Mouse (Mus musculus) midbrain, embryonic 15.5 days (tissue): ENCODE data around the gene Lgi2. TPM values are rescaled to one million over a fixed set of nuclear protein-coding genes. Genes with fewer than 3 reads are reported as not detected.
A peak's percentile ranks its signal among the peaks of the same experiment; 100 is the strongest.

ENCODE experiments used
- ATAC-seq: fragments of 200-750 bp; cut with Nextera tagmentation; replicated peaks from 2 replicates; pipeline ENCODE4 v1.8.0; 2017; ENCODE audit warnings: moderate TSS enrichment
- H3K27ac ChIP-seq: fragments of 300-500 bp; sonication (generic); 2 replicates; pipeline ENCODE4 v1.5.1; 2015; ENCODE audit warnings: mild to moderate bottlenecking, inconsistent platforms
- H3K27me3 ChIP-seq: fragments of 300-500 bp; sonication (generic); replicated peaks from 2 replicates; pipeline ENCODE4 v1.6.1; 2015; ENCODE audit warnings: inconsistent platforms
- H3K36me3 ChIP-seq: fragments of 300-500 bp; sonication (generic); replicated peaks from 2 replicates; pipeline ENCODE4 v1.6.1; 2015; ENCODE audit warnings: inconsistent platforms
- H3K4me1 ChIP-seq: fragments of 300-500 bp; sonication (generic); 2 replicates; pipeline ENCODE4 v1.6.1; 2015; ENCODE audit warnings: inconsistent platforms
- H3K4me2 ChIP-seq: fragments of 300-500 bp; sonication (generic); 2 replicates; pipeline ENCODE4 v1.6.1; 2015; ENCODE audit warnings: inconsistent platforms, mild to moderate bottlenecking, moderate library complexity
- H3K4me3 ChIP-seq: fragments of 300-500 bp; sonication (generic); 2 replicates; pipeline ENCODE4 v1.5.1; 2015; ENCODE audit warnings: mild to moderate bottlenecking, inconsistent platforms
- H3K9ac ChIP-seq: fragments of 300-500 bp; sonication (generic); 2 replicates; pipeline ENCODE4 v1.6.1; 2015; ENCODE audit warnings: mild to moderate bottlenecking, inconsistent platforms
- H3K9me3 ChIP-seq: fragments of 300-500 bp; sonication (generic); 2 replicates; pipeline ENCODE4 v1.6.1; 2016; ENCODE audit warnings: inconsistent platforms
- WGBS: fragments of 180-500 bp; shearing (Covaris S2); methylation state at CpG from one replicate; pipeline ENCODE4 v1.1.7; 2015; ENCODE audit warnings: mixed read lengths; 5-methylcytosine and 5-hydroxymethylcytosine counted together
- polyA plus RNA-seq: library from polyadenylated mRNA; unstranded; fragments of >200 nt; fragmentation: Nextera tagmentation; extraction: Ambion mirVana; gene quantifications from 2 replicates; pipeline ENCODE4 v1.2.1, GENCODE M21; 2015

Gene Lgi2
- polyA plus RNA-seq, 1 experiment from 2014 or later, result 5.1 TPM

- ATAC-seq, result no peak
- Histone ChIP-seq H3K27ac (no peak overlapping the region), H3K4me2 (no peak overlapping the region), H3K4me1 (peaks cover 6% of the 10 kb centered on the region; the same call in 1 of the 2 replicates), H3K36me3 (no peaks in the 10 kb centered on the region), H3K9me3 (no peaks in the 10 kb centered on the region), H3K4me3 (no peak overlapping the region), H3K27me3 (no peaks in the 10 kb centered on the region), H3K9ac (no peak overlapping the region)
- 85% methylated on average over 9 of the region's 9 CpGs for WGBS
These were observed 32.6 kb downstream of the Lgi2 start for GRCm38 (mm10) chr5:52533705-52534104.

GRCm38 (mm10) chr5:52528545-52528944, 37.7 kb downstream of the Lgi2 start:
- WGBS, result 66% methylated on average over 7 of the region's 7 CpGs
- no peak overlapping the region for H3K4me3 ChIP-seq
- no peaks in the 10 kb centered on the region for H3K36me3 ChIP-seq
- H3K27me3 ChIP-seq, result no peaks in the 10 kb centered on the region
- no peaks in the 10 kb centered on the region for H3K9me3 ChIP-seq
- H3K9ac ChIP-seq, result no peak overlapping the region
- no peak for ATAC-seq
- no peak overlapping the region for H3K27ac ChIP-seq
- no peaks in the 10 kb centered on the region for H3K4me1 ChIP-seq
- no peak overlapping the region for H3K4me2 ChIP-seq

GRCm38 (mm10) chr5:52526324-52526986, 39.8 kb downstream of the Lgi2 start:
- no peaks in the 10 kb centered on the region for H3K9me3 ChIP-seq
- no peaks in the 10 kb centered on the region for H3K27me3 ChIP-seq
- no peak for ATAC-seq
- no peaks in the 10 kb centered on the region for H3K36me3 ChIP-seq
- no peaks in the 10 kb centered on the region for H3K4me1 ChIP-seq
- no peak overlapping the region for H3K9ac ChIP-seq
- WGBS, result 88% methylated on average over 8 of the region's 8 CpGs
- H3K27ac ChIP-seq, result no peak overlapping the region
- no peak overlapping the region for H3K4me3 ChIP-seq
- no peak overlapping the region for H3K4me2 ChIP-seq

- 51% methylated on average over 3 of the region's 3 CpGs for WGBS
- no peaks in the 10 kb centered on the region for H3K4me1 ChIP-seq
- H3K27me3 ChIP-seq, result no peaks in the 10 kb centered on the region
- no peak overlapping the region for H3K4me3 ChIP-seq
- H3K4me2 ChIP-seq, result no peak overlapping the region
- no peak overlapping the region for H3K27ac ChIP-seq
- H3K36me3 ChIP-seq, result no peaks in the 10 kb centered on the region
- H3K9ac ChIP-seq, result no peak overlapping the region
- H3K9me3 ChIP-seq, result no peaks in the 10 kb centered on the region
- peak; percentile 55; the same call in 1 of the 2 replicates for ATAC-seq
These were observed 42.1 kb downstream of the Lgi2 start for GRCm38 (mm10) chr5:52524207-52524606.

- Histone ChIP-seq H3K4me2 (no peak overlapping the region), H3K9ac (no peak overlapping the region), H3K36me3 (no peaks in the 10 kb centered on the region), H3K27me3 (no peaks in the 10 kb centered on the region), H3K4me3 (no peak overlapping the region), H3K9me3 (no peaks in the 10 kb centered on the region), H3K4me1 (peaks cover 3% of the 10 kb centered on the region; the same call in 1 of the 2 replicates), H3K27ac (no peak overlapping the region)
- 85% methylated on average over 2 of the region's 2 CpGs for WGBS
- no peak for ATAC-seq
These were observed 46.3 kb downstream of the Lgi2 start for GRCm38 (mm10) chr5:52519921-52520320.

GRCm38 (mm10) chr5:52516072-52516476, 50.2 kb downstream of the Lgi2 start:
- Histone ChIP-seq H3K4me1 (peaks cover 3% of the 10 kb centered on the region; the same call in 1 of the 2 replicates), H3K36me3 (no peaks in the 10 kb centered on the region), H3K4me3 (peak overlapping the region; percentile 29), H3K9ac (peak overlapping the region; percentile 37), H3K27me3 (no peaks in the 10 kb centered on the region), H3K9me3 (no peaks in the 10 kb centered on the region), H3K4me2 (peak overlapping the region; percentile 53), H3K27ac (peak overlapping the region; percentile 12; the same call in 1 of the 2 replicates)
- 16% methylated on average over 21 of the region's 21 CpGs for WGBS
- peak; percentile 88 for ATAC-seq

- H3K27ac ChIP-seq, result no peak overlapping the region; the same call in 1 of the 2 replicates
- peaks cover 3% of the 10 kb centered on the region; the same call in 1 of the 2 replicates for H3K4me1 ChIP-seq
- H3K36me3 ChIP-seq, result no peaks in the 10 kb centered on the region
- no peaks in the 10 kb centered on the region for H3K9me3 ChIP-seq
- peak overlapping the region; percentile 53 for H3K4me2 ChIP-seq
- H3K4me3 ChIP-seq, result peak overlapping the region; percentile 29
- H3K9ac ChIP-seq, result peak overlapping the region; percentile 37; the same call in 1 of the 2 replicates
- peak; percentile 73 for ATAC-seq
- WGBS, result 20% methylated on average over 22 of the region's 22 CpGs
- no peaks in the 10 kb centered on the region for H3K27me3 ChIP-seq
These were observed 50.8 kb downstream of the Lgi2 start for GRCm38 (mm10) chr5:52515246-52516021.

- no peaks in the 10 kb centered on the region for H3K36me3 ChIP-seq
- WGBS, result 72% methylated on average over 3 of the region's 3 CpGs
- ATAC-seq, result no peak
- H3K4me1 ChIP-seq, result peaks cover under 1% of the 10 kb centered on the region; the same call in 1 of the 2 replicates
- H3K4me2 ChIP-seq, result no peak overlapping the region
- no peak overlapping the region for H3K4me3 ChIP-seq
- no peak overlapping the region for H3K9ac ChIP-seq
- H3K27me3 ChIP-seq, result no peaks in the 10 kb centered on the region
- no peaks in the 10 kb centered on the region for H3K9me3 ChIP-seq
- no peak overlapping the region for H3K27ac ChIP-seq
These were observed 55.2 kb downstream of the Lgi2 start for GRCm38 (mm10) chr5:52511089-52511488.

- H3K27me3 ChIP-seq, result no peaks in the 10 kb centered on the region
- no peaks in the 10 kb centered on the region for H3K9me3 ChIP-seq
- no peaks in the 10 kb centered on the region for H3K36me3 ChIP-seq
- 87% methylated on average over 6 of the region's 6 CpGs for WGBS
- no peak for ATAC-seq
- H3K27ac ChIP-seq, result no peak overlapping the region
- no peak overlapping the region for H3K4me3 ChIP-seq
- no peaks in the 10 kb centered on the region for H3K4me1 ChIP-seq
- H3K4me2 ChIP-seq, result no peak overlapping the region
- no peak overlapping the region for H3K9ac ChIP-seq
These were observed 56.8 kb downstream of the Lgi2 start for GRCm38 (mm10) chr5:52509416-52509815.

GRCm38 (mm10) chr5:52504666-52505065, 61.6 kb downstream of the Lgi2 start:
- Histone ChIP-seq H3K27ac (no peak overlapping the region), H3K4me2 (no peak overlapping the region), H3K9me3 (no peaks in the 10 kb centered on the region), H3K9ac (no peak overlapping the region), H3K27me3 (no peaks in the 10 kb centered on the region), H3K36me3 (no peaks in the 10 kb centered on the region), H3K4me3 (no peak overlapping the region), H3K4me1 (no peaks in the 10 kb centered on the region)
- ATAC-seq, result no peak
- 87% methylated on average over 13 of the region's 13 CpGs for WGBS

GRCm38 (mm10) chr5:52504148-52504547, 62.1 kb downstream of the Lgi2 start:
- WGBS, result 91% methylated on average over 11 of the region's 11 CpGs
- Histone ChIP-seq H3K9me3 (no peaks in the 10 kb centered on the region), H3K4me2 (no peak overlapping the region), H3K4me3 (no peak overlapping the region), H3K9ac (no peak overlapping the region), H3K27me3 (no peaks in the 10 kb centered on the region), H3K27ac (no peak overlapping the region), H3K4me1 (no peaks in the 10 kb centered on the region), H3K36me3 (no peaks in the 10 kb centered on the region)
- ATAC-seq, result no peak

GRCm38 (mm10) chr5:52495671-52496070, 70.6 kb downstream of the Lgi2 start:
- Histone ChIP-seq H3K9ac (no peak overlapping the region), H3K4me2 (no peak overlapping the region), H3K27me3 (no peaks in the 10 kb centered on the region), H3K4me1 (no peaks in the 10 kb centered on the region), H3K4me3 (no peak overlapping the region), H3K9me3 (no peaks in the 10 kb centered on the region), H3K27ac (no peak overlapping the region), H3K36me3 (no peaks in the 10 kb centered on the region)
- WGBS, result 59% methylated on average over 12 of the region's 14 CpGs
- no peak for ATAC-seq
